Mouse (Mus musculus): Measurements from ENCODE around the gene Mageb2. TPM values are rescaled to one million over a fixed set of nuclear protein-coding genes. Genes with fewer than 3 reads are reported as not detected.
"Not testable (repeated sequence)": the region's sequence is repeated elsewhere in the genome, so short reads cannot be mapped to it uniquely, and the experiment has no call there.

Mageb2 gene
- polyA plus RNA-seq (2012; rRNA removed), result not detected in 2 replicates

DNA sequence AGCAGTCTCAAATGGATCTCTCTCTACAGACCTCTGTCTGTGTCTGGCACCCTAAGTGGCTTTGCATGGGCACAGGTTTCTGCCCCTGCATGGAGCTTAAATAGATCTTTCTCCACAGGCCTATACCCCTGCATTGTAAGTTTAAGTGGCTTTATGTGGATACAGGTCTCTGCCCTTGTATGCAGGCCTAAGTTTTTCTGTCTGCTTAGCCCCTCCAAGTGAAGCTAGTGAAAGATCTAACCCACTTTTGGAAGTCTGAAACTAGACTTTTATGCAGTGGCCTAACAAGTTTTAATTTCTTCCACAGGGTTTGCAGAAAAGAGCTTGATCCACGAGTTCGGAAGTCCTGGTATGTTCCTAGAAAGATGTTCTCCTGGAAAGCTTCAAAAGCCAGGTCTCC, at the start of gene Mageb2:
TSS of gene Mageb2 (plus strand) at position 301 of the 400 bp plus-strand sequence.
- not testable (repeated sequence) for H3K4me1 ChIP-seq (ENCODE audit: control insufficient read depth, insufficient read depth, low read length); H3K27me3 ChIP-seq (replicated peaks; ENCODE audit: control insufficient read depth, insufficient read depth, low read length); H3K27ac ChIP-seq (ENCODE audit: insufficient read depth, low read depth, low read length); H3K36me3 ChIP-seq (ENCODE audit: control insufficient read depth, insufficient read depth, low read length); DNase-seq; H3K4me3 ChIP-seq (ENCODE audit: insufficient read depth, low read depth, low read length)
- 65% methylated on average over 2 of the region's 2 CpGs for WGBS

DNA sequence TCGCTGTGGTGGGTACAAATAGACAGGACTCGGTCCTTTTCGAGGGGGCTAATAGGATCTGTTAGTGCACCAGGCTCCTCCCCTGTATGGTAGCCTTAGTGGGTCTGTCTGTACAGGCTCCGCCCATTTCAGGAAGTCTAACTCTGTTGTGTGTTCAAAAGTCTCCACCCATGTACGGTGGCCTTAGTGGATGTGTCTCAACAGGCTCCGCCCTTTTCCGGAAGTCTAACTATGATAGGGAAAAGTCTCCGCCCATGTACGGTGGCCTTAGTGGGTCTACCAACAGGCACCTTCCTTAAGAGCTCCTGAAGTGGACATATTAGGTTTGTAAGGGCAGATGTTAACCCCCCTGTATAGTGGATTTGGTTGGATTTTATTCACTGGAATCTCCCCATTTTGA, 18.2 kb upstream of the Mageb2 start:
- not testable (repeated sequence) for H3K27ac ChIP-seq (ENCODE audit: insufficient read depth, low read depth, low read length); H3K4me3 ChIP-seq (ENCODE audit: insufficient read depth, low read depth, low read length); H3K4me1 ChIP-seq (ENCODE audit: control insufficient read depth, insufficient read depth, low read length); H3K27me3 ChIP-seq (replicated peaks; ENCODE audit: control insufficient read depth, insufficient read depth, low read length); H3K36me3 ChIP-seq (ENCODE audit: control insufficient read depth, insufficient read depth, low read length); DNase-seq
- 95% methylated on average over 9 of the region's 9 CpGs for WGBS

Other genes with a start within 250 kb of the Mageb2 start
- gene Gm5072, start 60.8 kb downstream of the Mageb2 start, polyA plus RNA-seq (2012; rRNA removed), result not detected in 2 replicates
- gene Gm8914, start 148.4 kb downstream of the Mageb2 start, polyA plus RNA-seq (2012; rRNA removed), result not detected in 2 replicates
- not detected in 2 replicates for gene 1700084M14Rik, start 244.2 kb downstream of the Mageb2 start, polyA plus RNA-seq (2012; rRNA removed)